Mouse (Mus musculus): Measurements from ENCODE around the gene Ripor2. TPM values are rescaled to one million over a fixed set of nuclear protein-coding genes. Genes with fewer than 3 reads are reported as not detected.

Ripor2 gene
- polyA plus RNA-seq, 1 experiment from 2014 or later, result 2.7 TPM

DNA sequence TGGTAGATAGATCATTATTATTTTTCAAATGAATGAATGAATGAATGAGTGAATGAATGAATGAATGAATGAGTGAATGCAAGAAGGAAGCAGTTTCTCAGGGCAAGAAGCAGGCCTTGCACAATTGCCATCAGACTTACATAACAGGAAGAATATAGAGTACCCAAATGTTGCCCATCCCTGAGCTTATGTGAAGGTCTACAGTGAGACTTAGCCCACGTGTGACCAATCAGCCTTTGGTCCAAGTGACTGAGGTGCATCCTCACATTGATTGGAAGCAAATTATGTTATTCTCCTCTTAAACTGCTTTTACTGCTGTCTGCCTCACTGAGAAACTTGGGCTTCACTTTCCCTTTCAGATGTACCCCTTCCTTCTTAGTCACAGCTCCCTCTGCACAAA lies 26.7 kb downstream of the Ripor2 start:
- Histone ChIP-seq H3K4me2 (no peak overlapping the region), H3K4me1 (peaks cover 8% of the 10 kb centered on the region), H3K9me3 (no peaks in the 10 kb centered on the region), H3K4me3 (replicated peaks) (no peak overlapping the region), H3K9ac (no peak overlapping the region), H3K27ac (no peak overlapping the region), H3K36me3 (no peaks in the 10 kb centered on the region), H3K27me3 (replicated peaks) (no peaks in the 10 kb centered on the region)
- ATAC-seq (ENCODE audit: insufficient read depth, low FRiP score, low read depth), result no peak
- 71% methylated on average over 1 of the region's 1 CpGs for WGBS

DNA sequence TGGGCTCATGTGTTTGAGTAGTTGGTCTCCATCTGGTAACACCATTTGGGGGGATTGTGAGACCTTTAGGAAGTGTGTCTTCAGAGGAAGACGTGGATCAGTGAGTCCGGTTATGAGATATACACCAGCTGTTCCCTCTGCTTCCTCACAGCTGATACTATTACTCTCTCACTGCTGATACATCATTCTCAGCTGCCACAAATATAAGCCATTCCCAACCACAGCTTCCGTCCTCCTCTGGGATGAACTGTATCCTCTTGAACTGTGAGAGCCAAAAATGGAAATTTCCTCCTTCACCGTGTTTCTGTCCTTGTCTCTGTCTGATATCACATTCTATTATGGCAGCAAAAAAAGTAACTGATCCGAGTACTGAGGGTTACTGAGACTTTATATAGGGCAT lies 28.9 kb downstream of the Ripor2 start:
- no peaks in the 10 kb centered on the region for H3K27me3 ChIP-seq (replicated peaks)
- no peaks in the 10 kb centered on the region for H3K9me3 ChIP-seq
- H3K9ac ChIP-seq, result no peak overlapping the region
- no peaks in the 10 kb centered on the region for H3K36me3 ChIP-seq
- 59% methylated on average over 5 of the region's 5 CpGs for WGBS
- no peak overlapping the region for H3K4me3 ChIP-seq (replicated peaks)
- no peak for ATAC-seq (ENCODE audit: insufficient read depth, low FRiP score, low read depth)
- H3K4me2 ChIP-seq, result no peak overlapping the region
- H3K27ac ChIP-seq, result no peak overlapping the region
- H3K4me1 ChIP-seq, result no peaks in the 10 kb centered on the region

DNA sequence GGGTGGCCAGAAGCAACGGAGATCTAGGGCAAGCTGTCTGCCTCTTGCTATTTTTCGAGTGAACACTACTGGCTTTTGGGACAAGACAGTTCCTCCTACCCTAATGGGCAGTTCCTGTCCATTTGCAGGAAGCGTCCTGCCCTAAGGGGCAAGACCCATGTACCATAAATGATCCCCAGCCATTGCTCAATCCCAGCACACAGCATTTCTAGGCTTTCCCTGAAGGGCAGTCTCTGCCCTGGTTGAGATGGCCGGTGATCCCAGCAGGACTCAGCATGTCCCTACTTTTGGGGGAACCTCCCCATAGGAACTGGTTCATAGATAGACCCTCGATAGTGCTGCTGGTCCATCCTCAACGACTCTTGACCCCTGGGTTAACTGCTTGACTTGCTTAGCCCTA lies 31.0 kb downstream of the Ripor2 start:
- H3K9ac ChIP-seq, result no peak overlapping the region
- no peak for ATAC-seq (ENCODE audit: insufficient read depth, low FRiP score, low read depth)
- H3K36me3 ChIP-seq, result no peaks in the 10 kb centered on the region
- H3K9me3 ChIP-seq, result no peaks in the 10 kb centered on the region
- H3K27ac ChIP-seq, result no peak overlapping the region
- 76% methylated on average over 6 of the region's 6 CpGs for WGBS
- H3K27me3 ChIP-seq (replicated peaks), result no peaks in the 10 kb centered on the region
- H3K4me1 ChIP-seq, result no peaks in the 10 kb centered on the region
- H3K4me3 ChIP-seq (replicated peaks), result no peak overlapping the region
- H3K4me2 ChIP-seq, result no peak overlapping the region

DNA sequence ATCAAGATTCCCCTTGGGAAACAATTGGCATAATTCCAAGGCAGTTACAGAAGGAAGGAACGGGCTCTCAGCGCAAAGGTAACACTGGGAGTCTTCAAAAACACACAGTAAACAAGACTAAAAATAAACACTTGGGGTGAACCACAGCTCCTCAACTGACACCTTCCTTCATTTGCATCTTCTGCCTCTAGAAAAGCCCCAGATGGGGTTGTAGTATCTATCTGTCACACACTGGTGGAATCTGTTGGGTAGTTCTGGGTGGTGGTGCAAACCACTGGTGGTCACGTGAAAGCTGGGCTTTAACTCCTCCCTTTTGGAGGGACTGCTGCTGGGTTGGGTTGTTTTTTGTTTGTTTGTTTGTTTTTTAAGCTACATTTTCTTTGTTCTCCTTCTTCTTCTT lies 31.4 kb downstream of the Ripor2 start:
- no peak overlapping the region for H3K9ac ChIP-seq
- WGBS, result 69% methylated on average over 3 of the region's 3 CpGs
- H3K9me3 ChIP-seq, result no peaks in the 10 kb centered on the region
- H3K27ac ChIP-seq, result no peak overlapping the region
- no peaks in the 10 kb centered on the region for H3K4me1 ChIP-seq
- H3K27me3 ChIP-seq (replicated peaks), result no peaks in the 10 kb centered on the region
- H3K4me2 ChIP-seq, result no peak overlapping the region
- H3K4me3 ChIP-seq (replicated peaks), result no peak overlapping the region
- no peak for ATAC-seq (ENCODE audit: insufficient read depth, low FRiP score, low read depth)
- H3K36me3 ChIP-seq, result no peaks in the 10 kb centered on the region

DNA sequence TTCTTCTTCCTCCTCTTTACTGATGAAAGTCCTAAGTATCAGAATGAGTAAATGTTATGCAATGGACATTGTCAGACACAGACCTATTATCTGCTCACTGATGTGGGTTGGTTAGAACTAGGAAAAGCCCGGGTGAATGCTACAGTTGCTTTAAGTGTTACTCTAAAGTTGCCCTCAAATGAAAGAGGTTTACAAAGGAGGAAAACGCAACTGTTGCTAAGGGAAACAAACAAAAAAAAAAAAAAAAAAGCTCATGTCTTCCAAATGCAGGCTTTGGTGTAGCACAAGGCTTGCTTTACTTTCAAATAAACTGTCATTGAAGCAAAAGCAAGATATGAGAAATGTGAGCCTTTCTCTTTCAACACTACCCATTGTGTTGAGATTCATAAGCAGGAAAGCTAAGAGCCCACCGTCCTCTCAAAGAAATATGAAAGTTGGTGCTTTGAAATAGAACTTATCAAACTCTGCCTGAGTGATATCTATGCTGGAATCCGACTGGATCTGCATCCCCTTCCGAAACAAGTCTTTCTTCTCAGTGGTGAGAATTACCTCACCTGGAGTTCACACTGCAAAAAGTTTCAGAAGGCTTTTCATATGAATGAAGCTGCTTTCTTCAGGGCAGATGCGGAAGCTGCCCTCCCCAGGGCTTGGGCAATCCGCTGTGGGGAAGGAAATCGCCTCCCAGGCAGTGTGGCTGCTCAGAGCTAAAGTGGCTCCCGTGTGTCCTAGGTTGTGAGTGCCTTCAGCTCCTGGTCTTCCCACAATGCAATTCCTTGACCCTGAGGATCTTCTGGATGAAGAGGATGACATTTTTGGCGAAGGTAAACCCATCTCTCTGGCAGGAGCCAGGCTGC lies 32.2 kb downstream of the Ripor2 start:
- H3K36me3 ChIP-seq, result no peaks in the 10 kb centered on the region
- H3K4me2 ChIP-seq, result no peak overlapping the region
- ATAC-seq (ENCODE audit: insufficient read depth, low FRiP score, low read depth), result no peak
- no peaks in the 10 kb centered on the region for H3K27me3 ChIP-seq (replicated peaks)
- no peak overlapping the region for H3K9ac ChIP-seq
- 60% methylated on average over 10 of the region's 10 CpGs for WGBS
- H3K27ac ChIP-seq, result no peak overlapping the region
- H3K4me3 ChIP-seq (replicated peaks), result no peak overlapping the region
- no peaks in the 10 kb centered on the region for H3K4me1 ChIP-seq
- no peaks in the 10 kb centered on the region for H3K9me3 ChIP-seq

DNA sequence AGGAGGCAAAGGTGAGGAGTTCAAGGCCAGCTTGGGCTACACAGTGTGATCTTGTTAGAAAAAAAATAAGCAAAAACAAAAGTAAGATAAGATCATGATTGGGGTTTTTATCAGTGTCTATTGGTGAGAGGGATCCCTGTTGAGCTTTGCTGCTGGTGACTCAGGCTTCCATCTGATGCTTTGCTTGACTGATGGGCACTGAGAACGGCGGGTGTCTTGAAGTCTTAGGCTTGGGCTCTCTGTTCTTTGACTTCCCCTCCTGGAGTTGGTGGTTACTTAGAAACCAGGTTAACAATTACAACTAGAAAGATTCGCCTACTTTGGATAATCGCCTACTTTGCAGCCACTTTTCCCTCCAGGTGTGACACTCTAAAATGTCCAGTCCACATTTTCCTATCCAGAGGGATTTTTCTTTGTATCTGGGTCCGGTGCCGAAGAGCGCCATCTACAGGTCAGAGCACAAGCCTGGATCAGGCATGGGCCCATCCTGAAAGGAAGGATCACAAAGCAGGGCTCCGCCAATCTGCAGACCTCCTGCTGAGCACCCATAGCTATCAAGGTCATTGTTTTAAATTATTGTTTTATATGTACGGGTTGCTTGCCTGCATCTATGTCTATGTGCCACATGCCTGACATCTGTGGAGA lies 34.1 kb downstream of the Ripor2 start:
- Histone ChIP-seq H3K4me1 (0 out of 2 replicates have a peak, but pooled peaks cover 2% of the 10 kb centered on the region), H3K9ac (no peak overlapping the region), H3K36me3 (no peaks in the 10 kb centered on the region), H3K27ac (no peak overlapping the region), H3K4me2 (no peak overlapping the region), H3K4me3 (replicated peaks) (no peak overlapping the region), H3K27me3 (replicated peaks) (no peaks in the 10 kb centered on the region), H3K9me3 (no peaks in the 10 kb centered on the region)
- ATAC-seq (ENCODE audit: insufficient read depth, low FRiP score, low read depth), result no peak
- WGBS, result 67% methylated on average over 9 of the region's 9 CpGs

DNA sequence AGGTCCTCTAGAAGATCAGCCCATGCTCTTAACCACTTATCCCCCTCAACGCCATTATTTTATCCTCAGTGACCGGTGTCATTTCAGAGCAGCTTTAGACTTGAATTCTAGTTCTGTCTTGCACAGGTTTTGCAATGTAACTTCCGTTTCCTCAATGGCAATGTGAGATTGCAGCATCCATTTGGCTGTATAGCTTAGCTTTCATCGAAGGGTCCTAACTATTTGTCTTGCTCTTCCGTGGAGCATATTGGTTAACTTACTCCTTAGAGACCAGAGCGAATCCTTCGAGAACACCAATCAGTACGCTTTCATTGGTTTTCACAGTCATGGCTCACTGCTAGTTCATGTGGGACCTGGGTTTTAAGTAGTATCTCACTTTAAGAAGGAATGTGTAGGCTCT lies 34.7 kb downstream of the Ripor2 start:
- Histone ChIP-seq H3K4me3 (replicated peaks) (no peak overlapping the region), H3K27ac (no peak overlapping the region), H3K9me3 (no peaks in the 10 kb centered on the region), H3K27me3 (replicated peaks) (no peaks in the 10 kb centered on the region), H3K36me3 (no peaks in the 10 kb centered on the region), H3K9ac (no peak overlapping the region), H3K4me2 (no peak overlapping the region), H3K4me1 (0 out of 2 replicates have a peak, but pooled peaks cover 2% of the 10 kb centered on the region)
- 90% methylated on average over 8 of the region's 8 CpGs for WGBS
- ATAC-seq (ENCODE audit: insufficient read depth, low FRiP score, low read depth), result no peak

DNA sequence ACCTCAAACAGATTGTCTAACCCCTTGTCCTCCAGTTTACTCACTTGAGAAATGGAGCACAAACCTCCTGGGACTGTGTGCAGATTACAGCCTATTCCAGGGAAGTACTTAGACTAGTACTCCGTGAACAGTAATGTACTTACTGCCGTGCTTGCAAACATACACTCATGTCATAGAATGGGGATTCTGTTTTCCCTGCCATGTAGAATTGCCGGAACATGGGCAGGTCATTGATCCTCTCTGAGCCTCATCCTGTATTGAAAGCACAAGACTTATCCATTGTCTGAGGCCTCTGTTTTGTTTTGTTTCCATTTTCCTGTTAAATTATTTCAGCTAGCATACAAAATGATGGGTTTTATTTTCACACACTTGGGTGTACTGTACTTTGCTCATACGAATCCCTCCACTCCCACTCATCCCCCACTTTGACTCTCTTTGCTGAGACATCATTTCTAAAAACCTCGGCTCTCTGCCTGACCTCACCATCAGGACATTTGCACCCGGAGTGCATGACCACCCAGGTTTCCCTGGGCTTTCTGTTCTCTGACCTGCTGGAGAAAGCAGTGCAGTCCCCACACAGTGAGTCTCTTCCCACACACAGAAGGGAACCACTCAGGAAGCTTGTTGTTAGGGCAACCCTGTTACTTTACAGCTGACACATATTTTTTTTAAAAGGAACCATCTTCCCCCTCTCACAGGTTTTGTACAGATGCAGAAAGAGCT lies 35.2 kb downstream of the Ripor2 start:
- 58% methylated on average over 6 of the region's 6 CpGs for WGBS
- Histone ChIP-seq H3K27ac (0 out of 2 replicates have a peak overlapping the region, but pooled peaks have one; percentile 21), H3K4me2 (no peak overlapping the region), H3K27me3 (replicated peaks) (no peaks in the 10 kb centered on the region), H3K9me3 (no peaks in the 10 kb centered on the region), H3K36me3 (no peaks in the 10 kb centered on the region), H3K9ac (no peak overlapping the region), H3K4me1 (0 out of 2 replicates have a peak, but pooled peaks cover 2% of the 10 kb centered on the region), H3K4me3 (replicated peaks) (no peak overlapping the region)
- no peak for ATAC-seq (ENCODE audit: insufficient read depth, low FRiP score, low read depth)

DNA sequence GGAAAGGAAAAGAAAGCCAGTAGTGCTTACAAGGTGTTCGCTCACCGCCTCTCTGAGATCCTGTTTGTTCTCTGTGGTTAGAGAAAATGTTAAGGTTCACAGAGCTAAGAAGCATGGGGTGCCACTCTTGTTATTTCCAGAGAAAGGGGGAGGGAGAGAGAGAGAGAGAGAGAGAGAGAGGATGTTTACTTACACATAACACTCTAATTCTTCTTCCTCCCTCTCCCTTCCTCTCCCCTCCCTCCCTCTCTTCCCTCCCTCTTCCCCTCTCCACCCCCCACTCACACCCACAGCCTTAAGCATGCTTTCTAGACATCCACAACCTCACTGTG lies 35.8 kb downstream of the Ripor2 start:
- H3K4me2 ChIP-seq, result no peak overlapping the region
- H3K9ac ChIP-seq, result no peak overlapping the region
- WGBS, result 57% methylated on average over 2 of the region's 2 CpGs
- ATAC-seq (ENCODE audit: insufficient read depth, low FRiP score, low read depth), result no peak
- H3K4me1 ChIP-seq, result 0 out of 2 replicates have a peak, but pooled peaks cover 2% of the 10 kb centered on the region
- no peaks in the 10 kb centered on the region for H3K9me3 ChIP-seq
- H3K4me3 ChIP-seq (replicated peaks), result no peak overlapping the region
- H3K27ac ChIP-seq, result no peak overlapping the region
- H3K27me3 ChIP-seq (replicated peaks), result no peaks in the 10 kb centered on the region
- H3K36me3 ChIP-seq, result no peaks in the 10 kb centered on the region

DNA sequence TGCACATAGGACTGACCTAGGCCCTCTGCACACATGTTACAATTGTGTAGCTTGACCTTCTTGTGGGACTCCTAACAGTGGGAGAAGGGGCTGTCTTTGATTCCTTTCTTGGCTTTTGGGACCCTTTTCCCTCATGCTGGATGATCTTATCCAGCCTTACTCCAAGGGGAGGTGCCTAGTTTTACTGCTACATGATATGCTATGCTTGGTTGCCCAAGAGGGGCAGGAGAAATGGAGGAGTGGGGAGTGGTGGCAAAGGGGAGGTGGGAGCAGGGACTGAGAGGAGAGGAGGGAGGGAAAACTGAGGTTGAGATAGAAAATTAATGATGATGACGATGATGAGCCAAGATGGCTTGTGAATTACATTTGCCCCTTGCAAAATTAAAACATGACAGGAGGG lies 37.7 kb downstream of the Ripor2 start:
- Histone ChIP-seq H3K4me1 (0 out of 2 replicates have a peak, but pooled peaks cover 2% of the 10 kb centered on the region), H3K36me3 (no peaks in the 10 kb centered on the region), H3K4me2 (no peak overlapping the region), H3K9me3 (no peaks in the 10 kb centered on the region), H3K4me3 (replicated peaks) (no peak overlapping the region), H3K27me3 (replicated peaks) (no peaks in the 10 kb centered on the region), H3K27ac (0 out of 2 replicates have a peak overlapping the region, but pooled peaks have one; percentile 16), H3K9ac (no peak overlapping the region)
- ATAC-seq (ENCODE audit: insufficient read depth, low FRiP score, low read depth), result no peak
- 90% methylated on average over 1 of the region's 1 CpGs for WGBS

DNA sequence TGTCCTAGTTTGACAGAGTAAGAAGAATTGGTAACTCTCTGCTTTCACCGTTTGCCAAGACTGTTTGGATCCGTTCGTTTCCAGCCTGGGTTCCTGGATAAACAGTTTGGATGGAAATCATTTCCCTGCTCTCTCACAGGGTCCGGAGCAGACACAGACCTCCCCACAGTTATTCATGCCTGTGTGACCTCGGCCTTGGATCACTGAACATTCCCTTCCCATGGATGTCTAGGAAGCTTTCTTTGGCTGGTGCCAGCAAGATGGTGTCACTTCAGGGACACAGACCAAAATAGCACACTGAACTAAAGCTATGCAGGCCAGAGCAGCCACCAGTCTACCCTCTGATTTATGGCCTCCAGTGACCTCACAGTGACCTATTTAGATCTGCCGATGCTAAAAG lies 38.5 kb downstream of the Ripor2 start:
- 14% methylated on average over 6 of the region's 6 CpGs for WGBS
- Histone ChIP-seq H3K36me3 (no peaks in the 10 kb centered on the region), H3K4me2 (no peak overlapping the region), H3K9ac (no peak overlapping the region), H3K9me3 (no peaks in the 10 kb centered on the region), H3K27me3 (replicated peaks) (no peaks in the 10 kb centered on the region), H3K27ac (peak overlapping the region; percentile 61; the same call in 1 of the 2 replicates), H3K4me3 (replicated peaks) (no peak overlapping the region), H3K4me1 (0 out of 2 replicates have a peak, but pooled peaks cover 2% of the 10 kb centered on the region)
- peak; percentile 71; the same call in 1 of the 2 replicates for ATAC-seq (ENCODE audit: insufficient read depth, low FRiP score, low read depth)

DNA sequence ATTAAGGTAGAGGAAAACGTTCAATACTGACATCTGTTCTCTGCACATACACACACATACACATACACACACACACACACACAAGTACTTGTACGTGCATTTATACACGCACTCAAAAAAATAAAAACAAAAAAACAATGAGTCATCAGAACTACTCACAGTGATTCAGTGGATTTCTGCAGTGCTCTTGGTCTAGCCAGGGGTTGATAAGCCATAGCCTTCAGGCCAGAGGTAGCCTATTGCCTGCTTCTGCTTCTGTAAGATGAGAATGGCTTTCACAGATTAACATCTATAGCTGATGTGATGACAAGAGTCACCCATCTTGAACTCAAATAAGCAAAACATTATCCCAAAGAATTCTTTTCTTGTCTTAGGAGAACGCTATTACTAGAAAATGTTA lies 41.6 kb downstream of the Ripor2 start:
- 74% methylated on average over 4 of the region's 4 CpGs for WGBS
- ATAC-seq (ENCODE audit: insufficient read depth, low FRiP score, low read depth), result no peak

More for the DNA sequence above, 41.6 kb downstream of the Ripor2 start:
- Histone ChIP-seq H3K36me3 (no peaks in the 10 kb centered on the region), H3K4me1 (0 out of 2 replicates have a peak, but pooled peaks cover 2% of the 10 kb centered on the region), H3K27me3 (replicated peaks) (no peaks in the 10 kb centered on the region), H3K4me3 (replicated peaks) (no peak overlapping the region), H3K4me2 (no peak overlapping the region), H3K9me3 (no peaks in the 10 kb centered on the region), H3K27ac (no peak overlapping the region), H3K9ac (no peak overlapping the region)

Data from stomach, embryonic 15.5 days (tissue).